ENCODE assay signal across 9 mouse cellular contexts in the genomic region with DNA sequence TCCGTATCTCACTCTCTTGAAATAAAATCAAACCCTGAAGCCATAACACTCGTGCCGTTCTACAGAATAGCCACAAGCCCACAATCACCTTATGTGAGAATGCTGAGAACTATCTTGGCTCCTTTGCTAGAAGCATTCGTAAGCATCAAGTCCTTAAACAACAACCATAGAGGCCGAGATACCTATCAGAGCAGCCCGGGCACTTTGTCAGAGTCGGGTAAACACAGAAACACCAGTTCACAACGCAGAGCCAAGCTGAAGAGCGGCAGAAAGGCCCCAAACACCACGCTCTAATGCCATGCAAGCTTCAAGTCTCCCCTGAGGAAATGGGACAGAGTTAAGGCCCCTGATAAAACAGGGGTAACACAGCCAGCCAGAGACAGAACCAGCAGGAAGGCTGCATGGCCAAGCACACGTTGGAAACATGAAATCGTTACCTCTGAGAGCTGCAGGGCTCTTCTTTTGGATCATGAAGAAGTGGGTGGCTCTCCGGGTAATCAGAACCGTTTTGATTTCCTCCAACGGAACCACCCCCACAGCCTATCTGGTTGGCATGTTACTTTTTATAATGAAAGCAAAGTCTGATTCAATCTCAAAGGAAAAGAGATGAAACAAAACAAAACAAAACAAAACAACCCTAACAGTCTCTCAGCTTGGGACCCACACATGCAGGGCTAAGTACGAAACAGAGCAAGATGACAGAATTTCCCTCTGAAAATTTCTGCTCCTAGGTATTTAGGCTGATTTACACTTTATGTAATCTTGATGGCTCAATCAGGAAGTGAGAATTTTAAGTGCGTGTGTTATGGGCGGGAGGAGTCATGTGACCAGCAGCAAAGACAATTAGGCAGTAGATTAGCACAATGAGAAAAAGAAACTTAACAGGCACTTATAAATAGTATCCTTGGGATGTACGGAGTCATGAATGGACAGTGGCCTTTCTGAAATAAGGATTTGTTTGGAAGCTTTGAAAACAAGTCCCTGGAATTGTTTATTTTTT.
DNase-seq lines count a peak whose midpoint lies in the region; ATAC-seq and TF ChIP-seq lines count a peak whose summit lies in the region.
"Had no signal": no experiment of that assay in that cellular context is flagged by ENCODE, and none has a peak within 500 bp of the region (broad histone marks: within the 10 kb centered on the region; RNA-seq: fewer than 3 reads in every experiment).

No protein-coding gene starts in this region.

- no peak overlapping the region for H3K4me3 ChIP-seq in kidney, embryonic 14.5 days (ENCODE audit: low read length)
- H3K4me3 ChIP-seq in MEL (ENCODE audit: control insufficient read depth in 1 of 2, insufficient read depth in 1 of 2, low read depth in 2 of 2, low read length in 2 of 2): no peak overlapping the region
- H3K4me3 ChIP-seq in heart, postnatal 0 days (ENCODE audit: low read depth, low read length): peak overlapping the region; percentile 24

- no peak for ATAC-seq in kidney, embryonic 14.5 days (ENCODE audit: low FRiP score, low TSS enrichment)
- ATAC-seq in heart, postnatal 0 days (ENCODE audit: insufficient read depth, low read depth): no peak
- peak; percentile 57 for ATAC-seq in megakaryocyte, adult 5-6 weeks (ENCODE audit: poor library complexity, severe bottlenecking)
- ATAC-seq: forebrain, postnatal 0 days had no signal

- peak; percentile 38 to 39 for DNase-seq in kidney, postnatal 36 days
- peak; percentile 60 for DNase-seq in MEL (ENCODE audit: low read depth, low spot score)
- DNase-seq in heart, postnatal 0 days (ENCODE audit: low spot score): peak; percentile 35
- DNase-seq in adrenal gland, adult 8-10 months: no peak
- no peak for DNase-seq in embryo, embryonic 10.5 days (ENCODE audit: low spot score)
- DNase-seq in urinary bladder, adult 2 months (ENCODE audit: low spot score): no peak
- DNase-seq: forebrain, postnatal 0 days had no signal

- no peak overlapping the region for H3K9ac ChIP-seq in kidney, embryonic 14.5 days (ENCODE audit: low read depth, low read length)
- H3K9ac ChIP-seq in MEL (ENCODE audit: control insufficient read depth, low read depth, low read length, poor library complexity, severe bottlenecking): 0 out of 2 replicates have a peak overlapping the region, but pooled peaks have one; percentile 10
- peak overlapping the region; percentile 23; the same call in 1 of the 2 replicates for H3K9ac ChIP-seq in heart, postnatal 0 days (replicated peaks; ENCODE audit: low read depth, low read length)
- H3K9ac ChIP-seq: forebrain, postnatal 0 days had no signal

- TF ChIP-seq POLR2A in MEL (IDR thresholded peaks at IDR 0.05; ENCODE audit: control insufficient read depth in 1 of 2, insufficient read depth in 1 of 2, low read depth in 1 of 2, low read length in 2 of 2, poor library complexity in 1 of 2): no peak

- H3K36me3 ChIP-seq in kidney, embryonic 14.5 days (ENCODE audit: control insufficient read depth, insufficient read depth, low read length): no peaks in the 10 kb centered on the region
- peaks cover 8 to 40% of the 10 kb centered on the region in 2 experiments for H3K36me3 ChIP-seq in MEL (ENCODE audit: control insufficient read depth in 1 of 2, insufficient read depth in 2 of 2, low read length in 2 of 2)
- H3K36me3 ChIP-seq in heart, postnatal 0 days (replicated peaks; ENCODE audit: control insufficient read depth, insufficient read depth, low read length): no peaks in the 10 kb centered on the region

- no peak overlapping the region for H3K4me2 ChIP-seq in kidney, embryonic 14.5 days (replicated peaks; ENCODE audit: low read depth, low read length)
- peak overlapping the region; percentile 44 for H3K4me2 ChIP-seq in heart, postnatal 0 days (ENCODE audit: low read depth, low read length)

- H3K4me1 ChIP-seq in kidney, embryonic 14.5 days (ENCODE audit: control insufficient read depth, insufficient read depth, low read length): no peaks in the 10 kb centered on the region
- H3K4me1 ChIP-seq in MEL (ENCODE audit: control insufficient read depth in 1 of 2, insufficient read depth in 2 of 2, low read length in 2 of 2): peaks cover 22 to 25% of the 10 kb centered on the region in 2 experiments
- H3K4me1 ChIP-seq in heart, postnatal 0 days (ENCODE audit: control insufficient read depth, insufficient read depth): peaks cover 22% of the 10 kb centered on the region

- no peak for TF ChIP-seq EP300 in MEL (IDR thresholded peaks at IDR 0.05; ENCODE audit: low read depth in 1 of 2, low read length in 2 of 2)
- TF ChIP-seq EP300 in heart, postnatal 0 days (IDR thresholded peaks at IDR 0.05; ENCODE audit: low read depth): no peak

- TF ChIP-seq RAD21 in MEL (IDR thresholded peaks at IDR 0.05; ENCODE audit: low read depth, low read length): no peak

- H3K27ac ChIP-seq in kidney, embryonic 14.5 days (ENCODE audit: low read depth, low read length): no peak overlapping the region
- peak overlapping the region; percentile 37; the same call in 1 of the 2 replicates for H3K27ac ChIP-seq in MEL (ENCODE audit: control insufficient read depth, low read depth, low read length)
- peak overlapping the region; percentile 83 for H3K27ac ChIP-seq in heart, postnatal 0 days (ENCODE audit: low read depth)

- WGBS in kidney, embryonic 14.5 days: 71% methylated on average over 19 of the region's 19 CpGs
- 32% methylated on average over 19 of the region's 19 CpGs for WGBS in heart, postnatal 0 days

- no peaks in the 10 kb centered on the region for H3K27me3 ChIP-seq in kidney, embryonic 14.5 days (ENCODE audit: control insufficient read depth, insufficient read depth, low read length)
- no peaks in the 10 kb centered on the region for H3K27me3 ChIP-seq in MEL (ENCODE audit: control insufficient read depth in 1 of 2, insufficient read depth in 2 of 2, low read length in 2 of 2)
- H3K27me3 ChIP-seq in heart, postnatal 0 days (ENCODE audit: control insufficient read depth, insufficient read depth, low read length): no peaks in the 10 kb centered on the region

- no peaks in the 10 kb centered on the region for H3K9me3 ChIP-seq in kidney, embryonic 14.5 days (ENCODE audit: control insufficient read depth, low read length)
- no peaks in the 10 kb centered on the region for H3K9me3 ChIP-seq in MEL (replicated peaks; ENCODE audit: insufficient read depth, low read length)
- 0 out of 2 replicates have a peak, but pooled peaks cover under 1% of the 10 kb centered on the region for H3K9me3 ChIP-seq in heart, postnatal 0 days (replicated peaks; ENCODE audit: control insufficient read depth, low read length)

- peaks cover 58% of the 10 kb centered on the region for H3K79me2 ChIP-seq in MEL (ENCODE audit: control insufficient read depth, insufficient read depth, low read length, poor library complexity)

- TF ChIP-seq CTCF in MEL (IDR thresholded peaks at IDR 0.05 in 2 of 3, conservative IDR thresholded peaks at IDR 0.05 in 1 of 3; ENCODE audit: control insufficient read depth in 1 of 3, insufficient read depth in 1 of 3, low read depth in 2 of 3, low read length in 3 of 3, poor library complexity in 1 of 3, severe bottlenecking in 1 of 3): no peak
- TF ChIP-seq CTCF in heart, postnatal 0 days (IDR thresholded peaks at IDR 0.05; ENCODE audit: low read depth): no peak

TF ChIP-seq in MEL, 35 proteins besides CTCF, POLR2A, EP300 and RAD21:
- TF ChIP-seq KAT2A (conservative IDR thresholded peaks at IDR 0.05; ENCODE audit: low read depth, low read length): no peak
- TF ChIP-seq UBTF (IDR thresholded peaks at IDR 0.05; ENCODE audit: borderline replicate concordance, insufficient read depth, low read depth, low read length): no peak
- TF ChIP-seq TAL1 (IDR thresholded peaks at IDR 0.05; ENCODE audit: low read length): no peak
- TF ChIP-seq MEF2A (IDR thresholded peaks at IDR 0.05; ENCODE audit: extremely low read depth, insufficient replicate concordance, low read depth, low read length, poor library complexity, severe bottlenecking): no peak
- TF ChIP-seq RCOR1 (IDR thresholded peaks at IDR 0.05; ENCODE audit: low read depth, low read length): 0 out of 2 replicates have a peak, but pooled peaks have one; percentile 22
- TF ChIP-seq GATA1 (IDR thresholded peaks at IDR 0.05; ENCODE audit: low read depth, low read length): peak; percentile 61
- TF ChIP-seq MAX (IDR thresholded peaks at IDR 0.05; ENCODE audit: low read length): 0 out of 2 replicates have a peak, but pooled peaks have one; percentile 38
- TF ChIP-seq USF1 (IDR thresholded peaks at IDR 0.05; ENCODE audit: low read depth, low read length): peak; percentile 95
- TF ChIP-seq HCFC1 (IDR thresholded peaks at IDR 0.05; ENCODE audit: low read depth, low read length): no peak
- TF ChIP-seq USF2 (IDR thresholded peaks at IDR 0.05; ENCODE audit: borderline replicate concordance in 1 of 2, insufficient read depth in 1 of 2, low read depth in 1 of 2, low read length in 2 of 2): peak in 1 of 2 experiments; percentile 77; a peak in 3 of 4 replicates
- TF ChIP-seq E2F4 (IDR thresholded peaks at IDR 0.05; ENCODE audit: borderline replicate concordance, low read depth, low read length): no peak
- 0 out of 2 replicates have a peak, but pooled peaks have one; percentile 13 for TF ChIP-seq MXI1 (IDR thresholded peaks at IDR 0.05; ENCODE audit: low read depth, low read length)
- TF ChIP-seq ZMIZ1 (IDR thresholded peaks at IDR 0.05; ENCODE audit: low read depth, low read length): no peak
- TF ChIP-seq MYC (IDR thresholded peaks at IDR 0.05; ENCODE audit: low read depth, low read length): no peak
- peak; percentile 65 for TF ChIP-seq ELF1 (IDR thresholded peaks at IDR 0.05; ENCODE audit: low read depth, low read length)
- TF ChIP-seq BHLHE40 (IDR thresholded peaks at IDR 0.05; ENCODE audit: borderline replicate concordance, low read depth, low read length): no peak; the same call in 1 of the 2 replicates
- no peak for TF ChIP-seq MAZ (IDR thresholded peaks at IDR 0.05; ENCODE audit: low read depth, low read length)
- peak; percentile 68 for TF ChIP-seq SIN3A (IDR thresholded peaks at IDR 0.05; ENCODE audit: low read length)
- no peak for TF ChIP-seq ZKSCAN1 (IDR thresholded peaks at IDR 0.05; ENCODE audit: low read depth, low read length)
- no peak for TF ChIP-seq JUND (IDR thresholded peaks at IDR 0.05; ENCODE audit: low read depth, low read length)

Comparison
In these comparisons a context has a peak if more than half of its experiments do, and no peak if none do; other contexts are left out.
1. DNase-seq: peak in kidney, postnatal 36 days (2 of 2), MEL (single experiment) and heart, postnatal 0 days (single experiment); none in adrenal gland, adult 8-10 months (single experiment), embryo, embryonic 10.5 days (single experiment) and urinary bladder, adult 2 months (single experiment).